Mouse (Mus musculus): ENCODE results near the gene Dap. TPM values are rescaled to one million over a fixed set of nuclear protein-coding genes. Genes with fewer than 3 reads are reported as not detected.

The Dap gene
- polyA plus RNA-seq, 1 experiment from 2014 or later = 132 TPM

- Histone ChIP-seq H3K4me3 (ENCODE audit: low read depth, low read length) (no peak overlapping the region), H3K9ac (ENCODE audit: low read depth, low read length) (no peak overlapping the region), H3K9me3 (ENCODE audit: control insufficient read depth, low read length) (no peaks in the 10 kb centered on the region), H3K27ac (replicated peaks; ENCODE audit: low read depth, low read length) (no peak overlapping the region), H3K4me2 (ENCODE audit: low read depth, low read length) (no peak overlapping the region), H3K27me3 (replicated peaks; ENCODE audit: control insufficient read depth, insufficient read depth, low read length) (no peaks in the 10 kb centered on the region), H3K36me3 (ENCODE audit: control insufficient read depth, insufficient read depth, low read length) (no peaks in the 10 kb centered on the region), H3K4me1 (ENCODE audit: control insufficient read depth, insufficient read depth, low read length) (peaks cover 7% of the 10 kb centered on the region; the same call in 1 of the 2 replicates)
- DNase-seq (ENCODE audit: low spot score) (no peak), ATAC-seq (ENCODE audit: low read depth) (no peak)
- WGBS = 77% methylated on average over 4 of the region's 4 CpGs
Observed at GRCm38 (mm10) chr15:31323684-31324083, 99.6 kb downstream of the Dap start.

Other genes starting within 250 kb of the Dap start
- gene Ankrd33b, start 143.4 kb downstream of the Dap start, polyA plus RNA-seq (2014; fragmentation: Nextera tagmentation; extraction: Ambion mirVana) = 1.0 and 1.1 TPM in 2 replicates
- gene Ropn1l, start 229.4 kb downstream of the Dap start, polyA plus RNA-seq (2014; fragmentation: Nextera tagmentation; extraction: Ambion mirVana) = 2.1 and 3.5 TPM in 2 replicates

Data from embryonic facial prominence, embryonic 14.5 days (tissue).